Mouse (Mus musculus): ENCODE measurements around the gene Gm49337.

DNA sequence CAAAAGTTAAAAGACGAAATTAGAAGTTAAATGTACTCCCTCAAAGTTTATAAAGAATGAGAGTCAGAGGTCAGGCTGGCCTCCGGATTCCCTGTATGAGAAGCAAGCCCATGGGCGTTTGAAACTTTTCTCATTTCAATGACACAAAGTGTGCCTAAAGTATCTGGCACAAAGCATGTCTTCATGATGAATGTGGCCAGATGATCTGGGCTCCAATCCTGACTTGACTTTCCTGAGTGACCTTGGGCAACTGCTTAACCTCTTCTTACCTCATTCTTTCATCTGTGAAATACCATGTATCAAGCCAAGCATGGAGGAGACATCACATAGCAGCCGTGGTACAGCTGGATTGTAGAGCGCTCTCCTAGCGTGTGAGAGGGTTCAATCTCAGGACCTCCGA, 30.9 kb upstream of the Gm49337 start:
- TF ChIP-seq CTCF (IDR thresholded peaks at IDR 0.05; ENCODE audit: borderline replicate concordance, insufficient read depth, low read length) (no peak), POLR2A (IDR thresholded peaks at IDR 0.05; ENCODE audit: low read depth, low read length) (no peak)

Data from embryonic fibroblast, embryonic 13.5 days (primary cell).